Mouse (Mus musculus): Measurements from ENCODE around the gene A730015C16Rik. TPM values are rescaled to one million over a fixed set of nuclear protein-coding genes. Genes with fewer than 3 reads are reported as not detected.

The A730015C16Rik gene
- not detected for polyA plus RNA-seq (2017; shearing (Covaris generic))

DNA sequence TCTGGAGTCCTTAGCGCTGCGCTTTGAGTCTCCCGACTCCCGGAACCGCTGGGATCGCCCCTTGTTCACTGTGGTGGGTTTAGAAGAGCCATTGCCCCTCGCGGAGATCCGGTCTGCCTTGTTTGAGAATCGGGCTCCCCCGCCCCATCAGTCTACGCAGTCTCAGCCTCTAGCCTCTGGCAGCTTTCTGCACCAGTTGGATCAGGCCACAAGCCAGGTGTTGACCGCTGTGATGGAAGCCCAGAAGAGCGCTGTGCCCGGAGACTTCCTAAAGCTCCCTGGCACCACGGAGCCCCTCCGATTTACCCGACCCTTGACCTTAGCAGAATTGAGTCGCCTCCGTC is at the start of gene A730015C16Rik:
Gene A730015C16Rik, minus strand, starts transcription at position 115 of the 344 bp plus-strand sequence.
- no peak for ATAC-seq

DNA sequence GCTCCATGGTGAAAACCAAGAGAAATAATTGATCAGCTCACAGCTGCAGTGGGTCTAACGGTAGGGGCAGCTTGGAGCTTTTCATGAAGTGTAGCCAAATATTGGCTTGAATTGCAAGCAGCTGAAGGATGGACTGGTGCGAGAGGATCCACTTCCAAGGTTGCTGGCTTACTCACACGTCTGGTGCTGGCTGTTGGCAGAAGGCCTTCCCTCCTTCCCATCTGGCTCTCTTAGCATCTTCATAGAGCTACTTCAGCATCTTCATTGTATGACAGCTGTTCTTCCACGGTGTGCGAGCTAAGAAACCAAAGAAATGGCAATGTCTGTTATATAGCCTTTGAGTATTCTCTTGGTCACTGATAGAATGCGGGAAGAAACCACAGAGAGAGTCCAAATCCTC is 42.5 kb upstream of the A730015C16Rik start:
- no peak for ATAC-seq

DNA sequence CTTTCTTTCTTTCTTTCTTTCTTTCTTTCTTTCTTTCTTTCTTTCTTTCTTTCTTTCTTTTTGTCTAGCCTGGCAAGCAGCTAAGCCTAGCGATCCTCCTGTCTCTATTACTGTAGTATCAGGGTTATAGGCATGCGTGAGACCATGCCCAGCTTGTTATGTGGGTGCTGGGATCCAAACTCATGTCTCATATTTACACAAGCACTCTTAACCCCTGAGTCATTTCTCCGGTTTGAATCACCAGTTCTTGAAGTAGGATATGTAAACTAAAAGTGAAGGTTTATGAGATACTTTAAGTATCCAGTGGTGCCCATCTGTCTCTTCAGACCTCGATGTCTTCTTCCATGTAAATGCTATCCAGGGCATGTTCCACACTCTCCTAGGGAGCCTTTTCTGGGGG is 39.0 kb upstream of the A730015C16Rik start:
- ATAC-seq: no peak

- no peak for ATAC-seq
These were observed 35.4 kb upstream of the A730015C16Rik start for GRCm38 (mm10) chr4:108883815-108884214.

DNA sequence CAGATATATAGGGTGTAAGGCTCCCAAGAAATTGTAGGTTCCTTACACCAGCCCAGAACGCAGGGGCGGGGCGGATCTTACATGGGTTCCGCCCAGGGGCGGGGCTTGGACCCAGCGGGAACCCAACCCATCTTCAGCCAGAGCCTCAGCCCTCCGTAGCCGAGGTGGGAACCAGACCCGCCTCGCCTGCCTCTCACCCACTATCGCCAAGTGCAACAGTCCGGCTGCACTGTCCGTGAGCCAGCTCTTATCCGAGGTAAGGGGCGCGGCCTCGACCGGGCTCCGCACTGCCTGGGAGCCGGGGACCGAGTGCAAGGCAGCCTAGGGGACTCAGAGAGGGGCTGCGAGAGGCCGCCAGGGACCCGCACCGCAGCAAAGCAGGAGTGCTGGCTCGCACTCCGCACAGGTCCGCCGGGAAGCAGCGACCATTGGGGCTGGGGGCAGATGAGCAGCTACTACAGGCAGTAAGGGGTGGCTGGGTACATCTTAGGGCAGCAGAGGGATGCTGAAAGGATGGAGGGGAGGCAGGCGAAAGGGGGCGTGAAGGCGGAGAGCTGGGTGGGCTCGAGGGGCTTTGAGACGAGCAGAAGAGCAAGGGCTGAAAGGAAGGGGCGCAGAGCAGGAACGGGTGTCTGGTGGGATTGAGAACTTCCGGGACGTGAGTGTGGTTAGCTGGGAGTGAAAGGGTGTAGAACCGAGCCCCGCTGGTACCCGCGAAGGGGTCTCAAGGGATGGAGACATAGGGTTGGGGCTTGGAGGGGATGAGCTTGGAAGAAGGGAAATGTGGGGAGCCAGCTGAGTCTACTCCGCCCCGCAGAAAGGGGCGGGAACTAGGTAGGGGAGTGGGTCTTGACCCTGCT is 30.8 kb upstream of the A730015C16Rik start, which contains the start of gene Rab3b:
Gene Rab3b, plus strand, starts transcription at position 101 of the 860 bp plus-strand sequence.
- ATAC-seq: peak; percentile 64

- ATAC-seq: no peak
These were observed 29.5 kb upstream of the A730015C16Rik start for GRCm38 (mm10) chr4:108877901-108878300.

DNA sequence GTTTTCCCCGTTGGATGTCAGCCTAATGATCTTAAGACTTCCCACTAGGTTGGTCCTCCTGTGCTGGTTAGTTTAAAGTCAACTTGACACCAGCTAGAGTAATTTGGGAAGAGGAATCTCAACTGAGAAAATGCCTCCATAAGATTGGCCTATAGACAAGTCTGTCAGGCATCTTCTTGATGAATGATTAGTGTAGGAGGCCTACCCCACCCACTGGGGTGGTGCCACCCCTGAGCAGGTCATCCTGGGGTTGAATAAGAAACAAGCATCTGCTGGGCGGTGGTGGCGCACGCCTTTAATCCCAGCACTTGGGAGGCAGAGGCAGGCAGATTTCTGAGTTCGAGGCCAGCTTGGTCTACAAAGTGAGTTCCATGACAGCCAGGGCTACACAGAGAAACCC is 25.3 kb upstream of the A730015C16Rik start:
- ATAC-seq: no peak

GRCm38 (mm10) chr4:108869730-108870374 is 21.4 kb upstream of the A730015C16Rik start:
- peak; percentile 58 for ATAC-seq

GRCm38 (mm10) chr4:108866806-108867205 is 18.4 kb upstream of the A730015C16Rik start:
- ATAC-seq: no peak

GRCm38 (mm10) chr4:108847715-108848504 is 509 bp downstream of the A730015C16Rik start, which contains the start of gene Kti12:
Gene Kti12, plus strand, starts transcription at chr4:108847785.
- ATAC-seq: peak; percentile 93

DNA sequence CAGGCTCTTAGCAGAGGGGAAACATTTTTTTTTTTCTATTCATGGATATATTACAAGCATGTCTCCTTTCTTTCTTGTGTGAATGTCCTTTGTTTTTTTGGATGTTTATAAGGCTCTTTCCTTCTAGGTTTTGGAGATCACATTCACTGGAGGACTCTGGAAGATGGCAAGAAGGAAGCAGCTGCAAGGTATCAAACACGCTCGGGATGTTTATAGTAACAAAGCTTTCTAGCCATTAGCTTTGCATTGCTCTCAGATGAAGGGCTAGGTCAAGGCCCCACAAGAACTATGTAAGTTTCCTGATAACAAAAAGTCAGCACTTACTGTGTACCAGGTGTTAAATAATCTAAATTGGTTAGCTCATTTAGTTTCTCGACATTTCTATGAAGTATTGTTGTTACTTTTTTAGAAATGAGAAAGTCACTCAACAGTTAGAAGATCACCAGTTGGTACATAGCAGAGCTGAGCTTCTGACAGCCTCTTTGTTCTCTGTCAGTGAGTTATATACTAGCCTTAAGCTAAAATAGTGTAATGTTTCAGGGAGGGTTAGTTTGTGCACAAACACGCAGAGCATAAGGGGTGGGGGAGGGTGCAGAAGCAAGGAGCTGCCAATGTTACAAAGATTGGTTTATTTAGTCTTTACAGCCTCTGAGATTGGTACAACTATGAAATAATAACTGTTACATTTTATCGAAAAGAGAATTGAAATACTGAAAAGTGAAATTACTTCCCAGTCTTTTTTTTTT is 2.4 kb downstream of the A730015C16Rik start:
- no peak for ATAC-seq

DNA sequence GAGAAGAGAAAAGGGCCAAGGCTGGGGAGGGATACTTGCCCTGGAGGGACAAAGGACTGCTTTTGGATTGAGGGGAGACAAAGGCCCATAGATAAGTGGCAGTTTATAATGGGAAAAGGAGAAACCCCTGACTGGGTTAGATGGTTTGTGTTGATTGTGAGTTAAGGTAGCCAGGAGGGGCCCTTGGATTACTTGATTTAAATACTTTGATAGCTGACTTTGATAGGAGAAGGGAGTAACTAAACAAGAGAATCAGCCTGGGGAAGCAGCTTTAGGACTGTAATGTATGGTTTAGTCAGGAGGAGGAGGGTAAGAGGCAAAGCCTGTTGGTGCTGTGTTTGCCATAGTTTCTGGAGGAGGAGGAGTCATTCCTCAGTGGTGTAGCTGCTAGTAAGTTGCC is 5.1 kb downstream of the A730015C16Rik start:
- no peak for ATAC-seq

DNA sequence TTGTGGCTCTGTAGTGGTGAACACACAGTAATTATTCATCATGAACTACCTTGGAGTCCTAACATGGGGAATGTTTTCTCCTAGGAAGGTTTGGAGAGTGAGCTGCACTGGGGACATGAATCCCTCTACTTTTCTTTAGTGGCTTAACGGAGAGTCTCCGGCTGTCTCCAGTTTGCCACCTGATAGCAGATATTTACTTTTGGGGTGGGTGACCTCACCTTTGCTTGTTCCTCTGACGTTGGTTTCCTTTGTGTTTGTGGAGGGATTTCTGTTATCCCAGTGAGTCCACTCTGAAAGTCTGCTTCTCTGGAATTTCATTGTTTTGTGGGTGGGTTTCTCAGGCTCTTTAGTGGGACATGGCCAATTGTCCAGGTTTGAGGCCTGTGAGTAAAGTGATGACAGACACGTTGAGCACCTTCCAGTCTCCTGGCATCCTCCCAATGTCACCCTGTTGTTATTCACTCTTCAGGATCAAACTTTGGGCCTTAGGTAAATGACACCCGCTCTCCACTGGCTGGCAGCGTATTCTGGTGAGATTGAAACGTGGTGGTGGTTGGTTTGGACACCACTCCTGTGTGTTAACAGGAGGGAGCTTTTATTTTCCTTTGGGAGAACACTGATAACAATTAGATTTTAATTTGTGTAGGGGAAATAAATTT is 6.4 kb downstream of the A730015C16Rik start:
- ATAC-seq: no peak

- no peak for ATAC-seq
These were observed 10.4 kb downstream of the A730015C16Rik start for GRCm38 (mm10) chr4:108838031-108838430.

DNA sequence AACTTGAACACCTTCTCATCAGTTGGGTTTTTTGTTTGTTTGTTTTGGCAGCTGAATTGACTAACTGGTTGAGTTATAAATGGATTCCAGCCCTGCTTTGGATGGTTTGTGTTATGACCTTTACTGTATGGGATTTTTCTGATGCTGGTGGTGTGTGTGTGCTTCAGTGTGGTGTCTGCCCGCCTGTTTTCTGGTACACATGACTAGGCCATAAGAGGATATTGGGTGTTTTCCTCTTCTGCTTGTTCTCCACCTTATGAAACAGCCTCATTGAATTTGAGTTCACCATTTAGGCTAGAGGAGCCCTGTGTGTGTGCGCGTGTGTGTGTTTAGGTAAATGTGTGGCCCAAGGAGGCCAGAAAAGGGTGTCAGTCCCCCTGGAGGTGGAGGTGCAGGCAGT is 12.9 kb downstream of the A730015C16Rik start:
- no peak for ATAC-seq

GRCm38 (mm10) chr4:108834971-108835311 is 13.5 kb downstream of the A730015C16Rik start:
- no peak for ATAC-seq

DNA sequence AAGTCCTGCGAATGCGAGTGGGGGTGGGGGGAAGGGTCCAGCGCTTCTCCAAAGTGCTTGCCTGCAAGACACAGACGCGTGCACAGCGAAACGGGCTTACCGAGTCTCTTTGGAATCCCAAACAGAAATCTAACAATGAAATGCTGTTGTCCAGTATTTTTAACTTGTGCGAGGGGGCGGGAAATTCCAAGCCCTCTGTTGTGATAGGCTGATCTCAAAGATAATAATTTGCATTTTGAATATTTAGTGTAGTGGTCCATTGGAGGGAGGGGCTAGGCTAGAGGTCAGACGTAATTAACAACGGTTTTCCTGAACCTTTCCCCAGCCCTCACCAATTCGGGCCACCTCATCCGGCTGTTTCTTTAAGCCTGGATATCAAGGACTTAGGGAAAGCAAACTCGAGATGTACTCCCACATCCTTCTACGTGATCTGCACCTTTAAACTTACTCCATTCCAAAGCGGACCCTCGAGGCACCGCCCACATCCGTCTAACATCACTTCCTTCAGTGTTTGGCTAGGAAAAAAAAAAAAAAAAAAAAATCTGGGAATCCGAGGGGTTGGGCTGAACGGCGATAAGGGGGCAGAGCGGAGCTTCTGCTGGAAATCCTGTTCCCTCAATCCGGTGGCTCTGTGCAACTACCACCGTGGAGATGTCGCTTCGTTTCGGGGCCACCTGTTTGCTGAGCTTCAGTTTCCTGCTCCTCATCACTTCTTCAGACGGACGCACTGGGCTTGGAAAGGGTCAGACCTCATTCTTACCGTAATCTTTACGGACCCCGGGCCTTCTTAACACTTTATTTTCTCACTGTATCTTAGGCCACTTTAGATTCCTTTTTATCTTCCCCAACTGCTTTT is 14.1 kb downstream of the A730015C16Rik start, which contains the start of gene Txndc12:
Gene Txndc12, plus strand, starts transcription at position 487 of the 856 bp plus-strand sequence.
- peak; percentile 59 for ATAC-seq

GRCm38 (mm10) chr4:108833828-108834114 is 14.6 kb downstream of the A730015C16Rik start:
- peak; percentile 16 for ATAC-seq

DNA sequence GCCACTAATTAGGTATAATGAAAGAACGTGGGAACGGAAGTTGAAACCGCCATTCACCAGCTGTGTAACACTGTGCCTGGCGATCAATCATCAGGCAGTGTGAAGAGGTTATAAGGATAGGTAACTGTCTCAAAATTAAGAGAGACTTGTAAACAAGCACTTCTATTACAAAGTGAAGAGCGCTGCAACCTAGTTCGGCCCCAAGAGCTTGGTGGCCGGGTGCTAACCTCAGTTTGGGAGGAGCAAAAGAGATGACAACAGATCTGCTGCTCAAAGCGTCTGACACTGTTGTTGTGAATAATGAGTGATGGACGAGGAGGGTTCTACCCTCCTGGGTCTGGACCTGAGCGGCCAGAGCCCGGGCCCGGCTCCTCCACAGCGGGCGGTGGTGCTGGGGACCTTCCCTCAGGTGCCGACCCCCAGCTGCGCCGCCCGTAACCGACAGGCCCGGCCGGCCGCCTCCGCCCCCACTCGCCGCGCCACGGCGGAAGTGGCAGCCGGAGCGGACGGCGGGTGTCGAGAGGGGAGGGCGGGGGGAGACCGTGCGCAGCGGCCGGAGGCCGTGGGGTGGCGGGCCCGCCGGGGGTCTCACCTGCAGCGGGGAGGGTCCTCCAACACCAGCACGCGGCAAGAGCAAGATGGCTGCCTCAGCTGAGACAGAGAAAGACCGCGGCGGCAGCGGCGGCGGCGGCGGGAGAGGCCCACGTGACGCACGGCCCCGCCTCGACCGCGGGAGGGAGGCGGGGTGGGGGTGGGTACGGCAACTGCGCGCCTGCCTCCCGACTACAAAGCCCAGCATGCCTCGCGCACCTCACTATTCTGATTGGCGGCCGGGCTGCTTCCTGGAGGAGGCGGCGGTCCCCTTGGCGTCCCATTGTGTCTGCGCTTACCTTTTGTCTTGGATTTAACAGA is 15.2 kb downstream of the A730015C16Rik start, which contains the start of gene Btf3l4:
Gene Btf3l4, minus strand, starts transcription at position 699 of the 912 bp plus-strand sequence.
- peak; percentile 88 for ATAC-seq

DNA sequence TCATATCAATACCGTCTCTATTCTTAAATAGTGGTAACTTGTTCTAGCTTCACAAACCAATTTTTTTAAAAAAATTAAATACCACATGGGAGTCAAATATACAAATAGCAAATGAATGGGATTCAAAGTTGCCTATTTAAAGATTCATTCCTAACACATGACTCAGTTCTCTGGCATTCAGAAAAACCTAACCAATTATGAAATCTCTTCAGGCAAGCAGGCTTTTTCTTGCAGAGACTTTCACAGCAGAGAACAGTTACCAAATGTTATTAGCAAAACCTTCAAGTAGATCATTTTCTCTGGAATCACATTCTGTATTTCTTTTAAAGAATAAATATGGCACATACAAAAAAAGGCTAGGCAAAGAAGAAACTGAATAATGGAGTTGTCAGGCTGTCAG is 17.7 kb downstream of the A730015C16Rik start:
- no peak for ATAC-seq
